Mouse (Mus musculus) MEL (cell line): ENCODE measurements around the gene Rpa1. TPM values are rescaled to one million over a fixed set of nuclear protein-coding genes. Genes with fewer than 3 reads are reported as not detected.

Experiments
- DNase-seq: peaks from one replicate; pipeline ENCODE4 v3.0.0; 2011; ENCODE audit warnings: low read depth, low spot score
- H3K27ac ChIP-seq: 2 replicates; pipeline ENCODE4 v1.5.1; 2012; ENCODE audit warnings: low read depth, mild to moderate bottlenecking, control low read depth, low read length, moderate library complexity; ENCODE audit not compliant: control insufficient read depth
- H3K27me3 ChIP-seq, 2 experiments: fragments of 150-350 bp in 1 of 2; sonication (generic) in 1 of 2; 2 replicates each; pipeline ENCODE4 v1.6.1; 2012; ENCODE audit warnings: low read length in 2 of 2, mild to moderate bottlenecking in 2 of 2, improper control_type of control experiment in 1 of 2, moderate library complexity in 1 of 2; ENCODE audit not compliant: insufficient read depth in 2 of 2, control insufficient read depth in 1 of 2
- H3K36me3 ChIP-seq, 2 experiments: 2 replicates each; pipeline ENCODE4 v1.6.1; 2012 to 2014; ENCODE audit warnings: low read length in 2 of 2, improper control_type of control experiment in 1 of 2, inconsistent platforms in 1 of 2, mild to moderate bottlenecking in 1 of 2; ENCODE audit not compliant: insufficient read depth in 2 of 2, control insufficient read depth in 1 of 2
- H3K4me1 ChIP-seq, 2 experiments: fragments of 150-350 bp in 1 of 2; sonication (generic) in 1 of 2; 2 replicates each; pipeline ENCODE4 v1.6.1; 2012; ENCODE audit warnings: low read length in 2 of 2, improper control_type of control experiment in 1 of 2, mild to moderate bottlenecking in 1 of 2; ENCODE audit not compliant: insufficient read depth in 2 of 2, control insufficient read depth in 1 of 2
- H3K4me3 ChIP-seq, 2 experiments: fragments of 150-350 bp in 1 of 2; sonication (generic) in 1 of 2; 2 replicates each; pipeline ENCODE4 v1.5.1; 2012; ENCODE audit warnings: low read depth in 2 of 2, low read length in 2 of 2, mild to moderate bottlenecking in 2 of 2, moderate library complexity in 2 of 2, control low read depth in 1 of 2, improper control_type of control experiment in 1 of 2; ENCODE audit not compliant: control insufficient read depth in 1 of 2, insufficient read depth in 1 of 2
- H3K79me2 ChIP-seq: 2 replicates; pipeline ENCODE4 v1.6.1; 2012; ENCODE audit warnings: mild to moderate bottlenecking, low read length, moderate library complexity; ENCODE audit not compliant: control insufficient read depth, poor library complexity, insufficient read depth
- H3K9ac ChIP-seq: 2 replicates; pipeline ENCODE4 v1.6.1; 2012; ENCODE audit warnings: low read depth, mild to moderate bottlenecking, control low read depth, low read length, moderate library complexity; ENCODE audit not compliant: control insufficient read depth, poor library complexity, severe bottlenecking
- H3K9me3 ChIP-seq: fragments of 150-350 bp; sonication (generic); replicated peaks from 2 replicates; pipeline ENCODE4 v1.6.1; 2012; ENCODE audit warnings: mild to moderate bottlenecking, low read length, improper control_type of control experiment, moderate library complexity; ENCODE audit not compliant: insufficient read depth
- MAZ ChIP-seq: IDR thresholded peaks from 2 replicates; pipeline ENCODE4 v1.6.1; 2012; ENCODE audit warnings: low read depth, mild to moderate bottlenecking, inconsistent platforms, low read length, improper control_type of control experiment
- MYB ChIP-seq: IDR thresholded peaks from 2 replicates; pipeline ENCODE4 v1.6.1; 2011; ENCODE audit warnings: mild to moderate bottlenecking, low read depth, low read length, improper control_type of control experiment
- MYC ChIP-seq: IDR thresholded peaks from 2 replicates; pipeline ENCODE4 v1.6.1; 2011; ENCODE audit warnings: low read depth, mild to moderate bottlenecking, low read length, improper control_type of control experiment, moderate library complexity
- NELFE ChIP-seq: IDR thresholded peaks from 2 replicates; pipeline ENCODE4 v1.6.1; 2011; ENCODE audit warnings: low read depth, low read length, improper control_type of control experiment
- NRF1 ChIP-seq: IDR thresholded peaks from 2 replicates; pipeline ENCODE4 v1.6.1; 2014; ENCODE audit warnings: low read depth, mild to moderate bottlenecking, inconsistent platforms, low read length, improper control_type of control experiment, moderate library complexity; ENCODE audit not compliant: poor library complexity, insufficient read depth, severe bottlenecking
- POLR2A ChIP-seq, 2 experiments: IDR thresholded peaks; 2 replicates each; pipeline ENCODE4 v1.6.1; 2011 to 2012; ENCODE audit warnings: low read length in 2 of 2, mild to moderate bottlenecking in 2 of 2, control low read depth in 1 of 2, improper control_type of control experiment in 1 of 2, low read depth in 1 of 2, moderate library complexity in 1 of 2; ENCODE audit not compliant: control insufficient read depth in 1 of 2, insufficient read depth in 1 of 2, poor library complexity in 1 of 2
- POLR2AphosphoS2 ChIP-seq: IDR thresholded peaks from 2 replicates; pipeline ENCODE4 v1.6.1; 2011; ENCODE audit warnings: low read length, improper control_type of control experiment
- POLR2AphosphoS5 ChIP-seq: IDR thresholded peaks from 2 replicates; pipeline ENCODE4 v1.6.1; 2012; ENCODE audit warnings: low read depth, borderline replicate concordance, mild to moderate bottlenecking, inconsistent platforms, low read length, moderate library complexity, mixed read lengths
- RAD21 ChIP-seq: IDR thresholded peaks from 2 replicates; pipeline ENCODE4 v1.6.1; 2011; ENCODE audit warnings: mild to moderate bottlenecking, low read depth, low read length, improper control_type of control experiment
- RCOR1 ChIP-seq: IDR thresholded peaks from 2 replicates; pipeline ENCODE4 v1.6.1; 2012; ENCODE audit warnings: low read depth, mild to moderate bottlenecking, inconsistent platforms, low read length, improper control_type of control experiment
- SIN3A ChIP-seq: IDR thresholded peaks from 2 replicates; pipeline ENCODE4 v1.6.1; 2012; ENCODE audit warnings: low read length, improper control_type of control experiment, inconsistent platforms
- TAL1 ChIP-seq: IDR thresholded peaks from 2 replicates; pipeline ENCODE4 v1.6.1; 2012; ENCODE audit warnings: mild to moderate bottlenecking, inconsistent platforms, low read length, moderate library complexity, mixed read lengths
- TBP ChIP-seq: IDR thresholded peaks from 2 replicates; pipeline ENCODE4 v1.8.0; 2011; ENCODE audit warnings: low read depth, low read length, improper control_type of control experiment
- TCF12 ChIP-seq: IDR thresholded peaks from 2 replicates; pipeline ENCODE4 v1.6.1; 2014; ENCODE audit warnings: low read depth, mild to moderate bottlenecking, inconsistent platforms, low read length, improper control_type of control experiment, moderate library complexity
- UBTF ChIP-seq: IDR thresholded peaks from 2 replicates; pipeline ENCODE4 v1.6.1; 2012; ENCODE audit warnings: low read depth, mild to moderate bottlenecking, inconsistent platforms, low read length, improper control_type of control experiment, moderate library complexity, borderline replicate concordance; ENCODE audit not compliant: insufficient read depth
- USF2 ChIP-seq, 2 experiments: IDR thresholded peaks; 2 replicates each; pipeline ENCODE4 v1.6.1; 2011 to 2012; ENCODE audit warnings: improper control_type of control experiment in 2 of 2, low read length in 2 of 2, borderline replicate concordance in 1 of 2, inconsistent platforms in 1 of 2, low read depth in 1 of 2, mild to moderate bottlenecking in 1 of 2; ENCODE audit not compliant: insufficient read depth in 1 of 2
- ZC3H11A ChIP-seq: IDR thresholded peaks from 2 replicates; pipeline ENCODE4 v1.6.1; 2012; ENCODE audit warnings: low read depth, mild to moderate bottlenecking, inconsistent platforms, low read length, improper control_type of control experiment
- ZMIZ1 ChIP-seq: IDR thresholded peaks from 2 replicates; pipeline ENCODE4 v1.6.1; 2012; ENCODE audit warnings: low read depth, mild to moderate bottlenecking, inconsistent platforms, low read length, improper control_type of control experiment, moderate library complexity
- ZNF384 ChIP-seq: IDR thresholded peaks from 2 replicates; pipeline ENCODE4 v1.6.1; 2012; ENCODE audit warnings: low read depth, mild to moderate bottlenecking, inconsistent platforms, low read length, improper control_type of control experiment
- polyA plus RNA-seq, 2 experiments: library from polyadenylated mRNA; stranded (reverse) in 1 of 2; unstranded in 1 of 2; fragments of >175 nt in 1 of 2; fragments of >200 nt in 1 of 2; gene quantifications; 2 replicates each; pipeline versions ENCODE4 v1.2.1 to v1.2.4; 2012; ENCODE audit warnings: low replicate concordance in 2 of 2, low read depth in 1 of 2; ENCODE audit not compliant: insufficient read length in 2 of 2, insufficient read depth in 1 of 2, missing spikeins in 1 of 2
- total RNA-seq: library from RNA; depleted of rRNA; stranded (reverse); fragments of 300-350 nt; gene quantifications from 2 replicates; pipeline ENCODE4 v1.2.3, GENCODE M21; 2012

Gene Rpa1
- total and polyA plus RNA-seq, 3 experiments, result 179 to 481 (median 242) TPM

GRCm38 (mm10) chr11:75291389-75292215, 56.5 kb downstream of the Rpa1 start:
- Histone ChIP-seq H3K4me1 (peaks cover 10 to 19% of the 10 kb centered on the region in 2 experiments), H3K36me3 (peaks cover 0 to 11% of the 10 kb centered on the region in 2 experiments; a peak in 2 of 4 replicates), H3K27me3 (0 out of 4 replicates have a peak, but pooled peaks cover 0 to 2% of the 10 kb centered on the region in 2 experiments), H3K9me3 (no peaks in the 10 kb centered on the region), H3K9ac (no peak overlapping the region), H3K4me3 (no peak overlapping the region), H3K27ac (no peak overlapping the region), H3K79me2 (no peaks in the 10 kb centered on the region)
- DNase-seq, result no peak
- no peak for TF ChIP-seq RCOR1
- TF ChIP-seq POLR2AphosphoS2, result no peak
- no peak for TF ChIP-seq ZMIZ1
- TF ChIP-seq TBP, result no peak
- no peak for TF ChIP-seq ZNF384
- TF ChIP-seq MAZ, result no peak
- no peak for TF ChIP-seq NELFE
- TF ChIP-seq RAD21, result no peak
- no peak for TF ChIP-seq TCF12
- TF ChIP-seq POLR2AphosphoS5, result no peak
- no peak for TF ChIP-seq POLR2A (IDR thresholded peaks at IDR 0.05; ENCODE audit: control insufficient read depth in 1 of 2, insufficient read depth in 1 of 2, low read depth in 1 of 2, low read length in 2 of 2, poor library complexity in 1 of 2)
- no peak for TF ChIP-seq UBTF
- no peak for TF ChIP-seq SIN3A
- TF ChIP-seq ZC3H11A, result no peak
- no peak for TF ChIP-seq TAL1
- TF ChIP-seq MYB, result no peak
- no peak for TF ChIP-seq MYC
- TF ChIP-seq NRF1, result no peak
- TF ChIP-seq USF2 (IDR thresholded peaks at IDR 0.05; ENCODE audit: borderline replicate concordance in 1 of 2, insufficient read depth in 1 of 2, low read depth in 1 of 2, low read length in 2 of 2), result no peak
- TF ChIP-seq, all 39 proteins: peak for 0
